Mouse (Mus musculus): ENCODE measurements around the gene Prnp. TPM values are rescaled to one million over a fixed set of nuclear protein-coding genes. Genes with fewer than 3 reads are reported as not detected.

Prnp gene
- polyA plus RNA-seq, 1 experiment from 2014 or later, result 104 TPM

DNA sequence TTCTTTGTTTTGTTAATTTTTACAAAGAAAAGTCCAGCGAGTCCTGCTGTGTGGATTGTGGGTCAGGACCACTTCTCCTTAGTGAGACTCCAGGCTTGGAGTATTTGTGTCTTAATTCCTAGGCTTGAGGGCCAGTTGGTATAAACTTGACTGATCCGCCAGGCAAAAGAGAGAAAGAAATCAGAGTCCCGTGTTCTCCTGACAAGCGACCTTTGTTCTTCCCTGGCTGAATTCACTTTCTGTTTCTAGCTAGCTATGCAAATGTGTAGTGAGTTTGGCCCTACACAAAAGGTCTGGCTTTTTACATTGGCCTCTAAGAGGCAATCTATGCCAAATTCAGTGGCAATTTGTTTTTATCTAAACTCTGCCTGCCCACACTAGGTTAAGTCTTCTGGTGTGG lies 28.0 kb upstream of the Prnp start:
- no peak overlapping the region for H3K4me2 ChIP-seq (ENCODE audit: low read depth, low read length)
- H3K9ac ChIP-seq (replicated peaks; ENCODE audit: low read depth, low read length), result no peak overlapping the region
- no peak overlapping the region for H3K4me3 ChIP-seq (ENCODE audit: low read depth, low read length)
- H3K27ac ChIP-seq (ENCODE audit: low read depth, low read length), result no peak overlapping the region
- 64% methylated on average over 4 of the region's 4 CpGs for WGBS
- no peaks in the 10 kb centered on the region for H3K9me3 ChIP-seq (ENCODE audit: control insufficient read depth, low read length)
- no peak for ATAC-seq (ENCODE audit: low read depth)
- no peaks in the 10 kb centered on the region for H3K4me1 ChIP-seq (ENCODE audit: control insufficient read depth, insufficient read depth, low read length)
- no peaks in the 10 kb centered on the region for H3K27me3 ChIP-seq (ENCODE audit: control insufficient read depth, insufficient read depth, low read length)
- H3K36me3 ChIP-seq (ENCODE audit: control insufficient read depth, insufficient read depth, low read length), result no peaks in the 10 kb centered on the region

DNA sequence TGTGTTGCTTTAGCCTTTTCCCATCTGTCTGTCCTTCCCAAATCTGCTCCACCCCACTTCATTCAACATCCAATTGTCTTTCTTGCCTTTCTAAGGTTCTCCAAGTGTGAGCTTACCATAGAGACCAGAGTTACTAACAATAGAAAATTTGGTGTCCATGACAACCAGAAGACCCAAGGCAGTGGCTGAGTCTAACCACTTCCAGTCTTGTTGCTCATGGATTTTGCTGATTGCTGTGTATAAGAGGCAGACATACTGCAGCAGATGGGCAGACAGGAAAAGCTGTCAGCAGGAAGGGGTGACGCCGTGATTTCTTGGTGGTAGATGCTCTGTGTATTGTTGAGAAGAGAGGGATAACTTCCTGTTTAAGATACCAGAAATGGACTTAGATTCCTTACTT lies 26.6 kb upstream of the Prnp start:
- Histone ChIP-seq H3K27ac (ENCODE audit: low read depth, low read length) (no peak overlapping the region), H3K9me3 (ENCODE audit: control insufficient read depth, low read length) (no peaks in the 10 kb centered on the region), H3K36me3 (ENCODE audit: control insufficient read depth, insufficient read depth, low read length) (no peaks in the 10 kb centered on the region), H3K4me1 (ENCODE audit: control insufficient read depth, insufficient read depth, low read length) (no peaks in the 10 kb centered on the region), H3K9ac (replicated peaks; ENCODE audit: low read depth, low read length) (no peak overlapping the region), H3K4me2 (ENCODE audit: low read depth, low read length) (no peak overlapping the region), H3K27me3 (ENCODE audit: control insufficient read depth, insufficient read depth, low read length) (no peaks in the 10 kb centered on the region), H3K4me3 (ENCODE audit: low read depth, low read length) (no peak overlapping the region)
- WGBS, result 59% methylated on average over 2 of the region's 2 CpGs
- ATAC-seq (ENCODE audit: low read depth), result no peak

DNA sequence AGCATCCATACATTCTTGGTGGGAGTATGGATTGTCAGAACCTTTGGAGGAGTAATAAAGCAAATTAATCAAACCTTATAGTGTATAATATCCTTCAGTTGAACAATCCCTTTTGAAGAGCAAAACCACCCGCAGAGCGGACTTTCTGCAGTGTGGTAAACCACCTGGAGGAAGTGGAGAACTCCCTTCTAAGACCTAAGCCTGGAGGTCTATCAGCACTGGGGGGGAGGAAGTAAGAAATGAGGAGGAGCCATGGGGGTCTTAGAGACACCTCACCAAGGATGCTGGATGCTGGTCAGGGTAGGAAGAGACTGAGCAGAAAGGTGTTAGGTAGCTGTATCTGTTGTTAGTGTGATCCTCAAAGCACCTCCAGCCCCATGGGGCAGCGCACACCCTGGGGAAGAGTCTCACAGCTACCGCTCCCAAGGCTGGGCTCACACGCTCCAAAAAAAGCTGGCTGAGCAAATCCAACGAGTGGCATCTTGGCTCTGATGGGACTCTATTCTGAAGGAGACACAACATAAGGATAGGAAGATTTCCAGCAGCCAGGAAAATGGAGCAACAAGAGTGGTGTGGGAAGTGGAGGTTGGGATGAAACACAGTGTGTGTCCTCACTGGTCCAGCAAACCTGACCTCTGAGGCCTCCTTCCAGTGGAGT lies 23.1 kb upstream of the Prnp start:
- Histone ChIP-seq H3K9me3 (ENCODE audit: control insufficient read depth, low read length) (no peaks in the 10 kb centered on the region), H3K4me1 (ENCODE audit: control insufficient read depth, insufficient read depth, low read length) (no peaks in the 10 kb centered on the region), H3K9ac (replicated peaks; ENCODE audit: low read depth, low read length) (no peak overlapping the region), H3K27ac (ENCODE audit: low read depth, low read length) (no peak overlapping the region), H3K4me3 (ENCODE audit: low read depth, low read length) (no peak overlapping the region), H3K27me3 (ENCODE audit: control insufficient read depth, insufficient read depth, low read length) (no peaks in the 10 kb centered on the region), H3K4me2 (ENCODE audit: low read depth, low read length) (no peak overlapping the region), H3K36me3 (ENCODE audit: control insufficient read depth, insufficient read depth, low read length) (no peaks in the 10 kb centered on the region)
- no peak for ATAC-seq (ENCODE audit: low read depth)
- WGBS, result 96% methylated on average over 6 of the region's 6 CpGs

DNA sequence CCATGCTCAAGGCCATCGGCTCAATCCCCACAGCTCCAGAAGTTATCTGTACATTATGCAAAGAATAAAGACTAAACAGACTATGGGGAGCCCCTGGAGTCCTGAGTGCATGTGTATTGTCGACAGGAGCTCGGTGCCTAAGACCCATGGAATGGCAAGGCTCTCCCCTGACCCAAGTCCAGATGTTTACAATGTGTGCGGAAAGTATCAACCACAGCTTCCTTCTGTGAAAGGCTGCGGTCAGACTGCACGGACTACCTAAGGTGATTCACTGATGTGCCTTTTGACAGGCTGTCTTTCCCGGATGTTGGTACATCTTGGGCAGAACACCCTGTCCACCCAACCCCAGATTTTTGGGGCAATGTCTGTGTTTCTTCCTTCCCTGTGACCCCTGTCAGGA lies 21.5 kb upstream of the Prnp start:
- Histone ChIP-seq H3K4me3 (ENCODE audit: low read depth, low read length) (no peak overlapping the region), H3K27ac (ENCODE audit: low read depth, low read length) (no peak overlapping the region), H3K4me1 (ENCODE audit: control insufficient read depth, insufficient read depth, low read length) (0 out of 2 replicates have a peak, but pooled peaks cover 2% of the 10 kb centered on the region), H3K9me3 (ENCODE audit: control insufficient read depth, low read length) (no peaks in the 10 kb centered on the region), H3K27me3 (ENCODE audit: control insufficient read depth, insufficient read depth, low read length) (no peaks in the 10 kb centered on the region), H3K4me2 (ENCODE audit: low read depth, low read length) (no peak overlapping the region), H3K36me3 (ENCODE audit: control insufficient read depth, insufficient read depth, low read length) (no peaks in the 10 kb centered on the region), H3K9ac (replicated peaks; ENCODE audit: low read depth, low read length) (no peak overlapping the region)
- 83% methylated on average over 7 of the region's 7 CpGs for WGBS
- no peak for ATAC-seq (ENCODE audit: low read depth)

DNA sequence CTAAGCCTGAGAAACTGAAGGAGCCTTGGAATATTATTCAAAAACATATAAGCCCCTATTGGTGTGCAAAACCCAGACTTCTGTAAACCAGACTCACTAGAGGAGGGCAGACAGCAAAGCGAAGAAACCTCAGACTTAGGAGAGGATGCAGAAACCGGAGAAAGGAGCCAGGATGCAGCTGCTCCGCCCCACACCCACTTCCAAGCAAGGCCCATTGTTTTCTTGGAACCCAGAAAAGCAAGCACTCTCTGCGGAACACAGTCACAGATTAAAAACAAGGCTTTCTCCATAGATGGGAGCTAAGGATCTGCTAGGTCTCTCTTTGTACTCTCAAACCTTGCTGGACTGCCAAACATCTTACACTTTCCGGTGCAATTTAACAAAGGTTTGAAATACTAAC lies 17.2 kb upstream of the Prnp start:
- Histone ChIP-seq H3K4me1 (ENCODE audit: control insufficient read depth, insufficient read depth, low read length) (0 out of 2 replicates have a peak, but pooled peaks cover 2% of the 10 kb centered on the region), H3K27ac (ENCODE audit: low read depth, low read length) (no peak overlapping the region), H3K4me2 (ENCODE audit: low read depth, low read length) (no peak overlapping the region), H3K9ac (replicated peaks; ENCODE audit: low read depth, low read length) (no peak overlapping the region), H3K27me3 (ENCODE audit: control insufficient read depth, insufficient read depth, low read length) (no peaks in the 10 kb centered on the region), H3K9me3 (ENCODE audit: control insufficient read depth, low read length) (no peaks in the 10 kb centered on the region), H3K4me3 (ENCODE audit: low read depth, low read length) (no peak overlapping the region), H3K36me3 (ENCODE audit: control insufficient read depth, insufficient read depth, low read length) (no peaks in the 10 kb centered on the region)
- 25% methylated on average over 5 of the region's 5 CpGs for WGBS
- no peak for ATAC-seq (ENCODE audit: low read depth)

DNA sequence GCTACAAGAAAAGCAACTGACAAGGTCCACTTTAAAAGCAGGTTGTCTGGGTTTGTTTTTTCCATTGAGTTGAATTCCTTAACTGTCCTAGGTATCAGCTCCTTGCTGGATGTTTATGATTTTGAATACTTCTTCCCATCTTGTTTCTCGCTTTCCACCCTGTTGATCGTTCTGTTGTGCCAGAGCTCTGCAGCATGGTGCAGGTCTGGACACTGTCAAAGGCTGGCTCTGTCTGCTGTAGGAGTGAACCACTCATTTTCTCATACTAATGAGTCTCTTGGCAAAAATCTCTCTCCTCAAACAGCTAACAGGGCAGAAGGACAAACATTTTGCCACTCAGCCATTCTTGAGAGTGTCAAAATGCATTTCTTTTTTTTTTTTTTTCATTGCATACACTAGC lies 14.6 kb upstream of the Prnp start:
- H3K36me3 ChIP-seq (ENCODE audit: control insufficient read depth, insufficient read depth, low read length), result no peaks in the 10 kb centered on the region
- H3K27me3 ChIP-seq (ENCODE audit: control insufficient read depth, insufficient read depth, low read length), result no peaks in the 10 kb centered on the region
- 87% methylated on average over 2 of the region's 2 CpGs for WGBS
- H3K4me1 ChIP-seq (ENCODE audit: control insufficient read depth, insufficient read depth, low read length), result 0 out of 2 replicates have a peak, but pooled peaks cover 2% of the 10 kb centered on the region
- no peak overlapping the region for H3K4me2 ChIP-seq (ENCODE audit: low read depth, low read length)
- no peak overlapping the region for H3K27ac ChIP-seq (ENCODE audit: low read depth, low read length)
- H3K4me3 ChIP-seq (ENCODE audit: low read depth, low read length), result no peak overlapping the region
- no peaks in the 10 kb centered on the region for H3K9me3 ChIP-seq (ENCODE audit: control insufficient read depth, low read length)
- H3K9ac ChIP-seq (replicated peaks; ENCODE audit: low read depth, low read length), result no peak overlapping the region
- ATAC-seq (ENCODE audit: low read depth), result no peak

DNA sequence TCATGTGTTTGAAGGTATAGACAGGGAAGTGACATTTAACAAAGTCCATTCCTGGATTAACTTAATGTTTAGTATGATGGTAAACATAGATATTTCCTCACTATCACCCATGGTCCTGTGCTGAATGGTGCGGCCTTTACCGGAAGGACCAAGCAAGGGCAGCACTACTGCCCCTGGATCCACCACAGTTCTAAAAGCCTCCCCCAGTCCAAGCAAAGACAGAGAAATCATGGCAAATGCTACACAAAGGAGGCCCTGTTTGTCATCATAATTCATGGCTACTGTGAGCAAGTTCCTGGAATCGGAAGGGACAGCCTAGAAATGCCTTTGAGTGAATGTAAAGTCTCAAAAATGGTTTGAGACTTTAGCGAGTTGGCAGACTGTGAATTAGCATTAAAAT lies 13.7 kb upstream of the Prnp start:
- no peak for ATAC-seq (ENCODE audit: low read depth)
- Histone ChIP-seq H3K4me2 (ENCODE audit: low read depth, low read length) (no peak overlapping the region), H3K9ac (replicated peaks; ENCODE audit: low read depth, low read length) (no peak overlapping the region), H3K27ac (ENCODE audit: low read depth, low read length) (no peak overlapping the region), H3K4me3 (ENCODE audit: low read depth, low read length) (no peak overlapping the region), H3K27me3 (ENCODE audit: control insufficient read depth, insufficient read depth, low read length) (no peaks in the 10 kb centered on the region), H3K36me3 (ENCODE audit: control insufficient read depth, insufficient read depth, low read length) (no peaks in the 10 kb centered on the region), H3K4me1 (ENCODE audit: control insufficient read depth, insufficient read depth, low read length) (0 out of 2 replicates have a peak, but pooled peaks cover 2% of the 10 kb centered on the region), H3K9me3 (ENCODE audit: control insufficient read depth, low read length) (no peaks in the 10 kb centered on the region)
- WGBS, result 75% methylated on average over 4 of the region's 4 CpGs

DNA sequence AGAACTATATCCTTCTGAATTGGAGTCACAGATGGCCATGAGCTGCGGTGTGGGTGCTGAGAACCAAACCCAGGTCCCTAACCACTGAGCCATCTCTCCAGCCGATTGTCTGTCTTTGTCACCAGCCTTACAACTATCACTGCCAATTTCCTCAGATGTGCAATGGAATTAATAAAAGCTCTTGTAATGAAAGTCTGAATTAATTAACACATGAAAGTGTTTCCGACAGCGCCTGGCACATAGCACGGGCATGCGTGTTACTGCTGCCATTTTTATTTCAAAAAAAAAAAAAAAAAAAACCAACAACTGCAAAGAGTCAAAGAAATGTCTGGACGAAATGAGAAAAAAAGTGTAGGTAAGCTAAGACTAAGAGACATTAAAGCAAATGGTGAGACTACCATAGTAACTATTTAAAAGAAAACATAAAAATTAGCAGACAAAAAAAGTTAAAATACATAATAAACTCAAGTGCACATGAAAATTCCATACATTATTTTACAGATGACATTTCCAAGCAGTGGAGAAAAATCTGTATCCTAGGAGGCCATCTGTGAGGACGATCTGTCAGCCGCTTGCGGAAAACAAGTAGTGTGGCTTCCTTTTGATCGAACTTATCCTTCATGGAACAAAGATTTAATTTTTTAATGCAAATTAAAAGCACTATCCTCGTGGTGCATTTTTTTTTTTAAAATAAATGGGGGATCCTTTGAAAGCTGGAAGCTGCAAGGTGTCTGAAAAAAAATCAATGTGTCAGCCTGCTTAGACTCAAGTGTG lies 12.2 kb upstream of the Prnp start:
- ATAC-seq (ENCODE audit: low read depth), result no peak
- no peaks in the 10 kb centered on the region for H3K27me3 ChIP-seq (ENCODE audit: control insufficient read depth, insufficient read depth, low read length)
- H3K9ac ChIP-seq (replicated peaks; ENCODE audit: low read depth, low read length), result no peak overlapping the region
- H3K27ac ChIP-seq (ENCODE audit: low read depth, low read length), result no peak overlapping the region
- no peak overlapping the region for H3K4me2 ChIP-seq (ENCODE audit: low read depth, low read length)
- H3K9me3 ChIP-seq (ENCODE audit: control insufficient read depth, low read length), result no peaks in the 10 kb centered on the region
- H3K36me3 ChIP-seq (ENCODE audit: control insufficient read depth, insufficient read depth, low read length), result no peaks in the 10 kb centered on the region
- H3K4me3 ChIP-seq (ENCODE audit: low read depth, low read length), result no peak overlapping the region
- no peaks in the 10 kb centered on the region for H3K4me1 ChIP-seq (ENCODE audit: control insufficient read depth, insufficient read depth, low read length)
- WGBS, result 89% methylated on average over 12 of the region's 12 CpGs

DNA sequence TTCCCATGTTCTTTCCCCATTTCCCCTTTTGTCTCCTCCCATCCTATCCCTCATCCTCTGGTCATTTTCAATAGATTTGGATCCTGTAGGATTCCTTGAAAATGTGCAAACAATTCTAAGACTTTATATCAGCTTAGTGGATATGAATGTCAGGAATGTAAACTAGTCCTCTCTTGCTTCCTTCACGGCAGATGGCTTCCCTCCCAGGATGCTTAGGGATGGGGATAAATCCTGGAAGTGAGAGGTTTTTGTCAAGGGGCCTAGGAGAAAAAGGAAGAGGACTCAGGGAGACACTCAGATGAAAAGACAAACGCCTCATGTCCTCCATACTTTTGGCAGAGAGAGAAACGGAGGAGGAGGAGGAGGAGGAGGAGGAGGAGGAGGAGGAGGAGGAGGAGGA lies 7.3 kb upstream of the Prnp start:
- Histone ChIP-seq H3K4me1 (ENCODE audit: control insufficient read depth, insufficient read depth, low read length) (no peaks in the 10 kb centered on the region), H3K4me3 (ENCODE audit: low read depth, low read length) (no peak overlapping the region), H3K4me2 (ENCODE audit: low read depth, low read length) (no peak overlapping the region), H3K27me3 (ENCODE audit: control insufficient read depth, insufficient read depth, low read length) (no peaks in the 10 kb centered on the region), H3K27ac (ENCODE audit: low read depth, low read length) (no peak overlapping the region), H3K9me3 (ENCODE audit: control insufficient read depth, low read length) (no peaks in the 10 kb centered on the region), H3K36me3 (ENCODE audit: control insufficient read depth, insufficient read depth, low read length) (no peaks in the 10 kb centered on the region), H3K9ac (replicated peaks; ENCODE audit: low read depth, low read length) (no peak overlapping the region)
- no peak for ATAC-seq (ENCODE audit: low read depth)
- 39% methylated on average over 1 of the region's 3 CpGs for WGBS
